Mouse (Mus musculus): ENCODE results near the gene Ormdl2.
A peak's percentile ranks its signal among the peaks of the same experiment; 100 is the strongest.

Gene Ormdl2

GRCm38 (mm10) chr10:128803361-128803760 is 18.1 kb downstream of the Ormdl2 start:
- DNase-seq: no peak

- DNase-seq: no peak
These were observed 18.5 kb downstream of the Ormdl2 start for GRCm38 (mm10) chr10:128802956-128803355.

GRCm38 (mm10) chr10:128801981-128802495 is 19.4 kb downstream of the Ormdl2 start:
- no peak for DNase-seq

- no peak for DNase-seq
These were observed 22.8 kb downstream of the Ormdl2 start for GRCm38 (mm10) chr10:128798676-128799075.

- no peak for DNase-seq
These were observed 25.9 kb downstream of the Ormdl2 start for GRCm38 (mm10) chr10:128795581-128795980.

- DNase-seq: no peak
These were observed 27.1 kb downstream of the Ormdl2 start for GRCm38 (mm10) chr10:128794391-128794790.

- DNase-seq: no peak
These were observed 28.2 kb downstream of the Ormdl2 start for GRCm38 (mm10) chr10:128793258-128793657.

- no peak for DNase-seq
These were observed 29.4 kb downstream of the Ormdl2 start for GRCm38 (mm10) chr10:128792041-128792440.

- DNase-seq: peak; percentile 29
These were observed 30.9 kb downstream of the Ormdl2 start, which contains the start of gene Mmp19 for GRCm38 (mm10) chr10:128790398-128791124. TSS of gene Mmp19 (plus strand) at chr10:128790910.

- DNase-seq: no peak
These were observed 41.2 kb downstream of the Ormdl2 start for GRCm38 (mm10) chr10:128780200-128780599.

GRCm38 (mm10) chr10:128779011-128779795 is 42.2 kb downstream of the Ormdl2 start:
- peak; percentile 86 for DNase-seq

GRCm38 (mm10) chr10:128778441-128778840 is 43.0 kb downstream of the Ormdl2 start:
- DNase-seq: no peak

- DNase-seq: no peak
These were observed 47.8 kb downstream of the Ormdl2 start for GRCm38 (mm10) chr10:128773685-128774084.

GRCm38 (mm10) chr10:128772895-128773294 is 48.5 kb downstream of the Ormdl2 start:
- DNase-seq: no peak
